Mouse (Mus musculus) C2C12 (cell line): ENCODE measurements around the gene Nudt17.

Source experiments
- CEBPB ChIP-seq: IDR thresholded peaks from one replicate; pipeline ENCODE4 v1.6.1; 2011; ENCODE audit warnings: low read depth, mild to moderate bottlenecking, control low read depth, moderate library complexity
- CTCF ChIP-seq: IDR thresholded peaks from one replicate; pipeline ENCODE4 v1.5.1; 2011; ENCODE audit not compliant: control insufficient read depth, insufficient read depth, insufficient read length
- FOSL1 ChIP-seq: IDR thresholded peaks from one replicate; pipeline ENCODE4 v1.8.0; 2011; ENCODE audit warnings: mild to moderate bottlenecking, low read length; ENCODE audit not compliant: poor library complexity, insufficient read depth, severe bottlenecking
- MAX ChIP-seq: IDR thresholded peaks from one replicate; pipeline ENCODE4 v1.6.1; 2011; ENCODE audit warnings: mild to moderate bottlenecking, control low read depth
- MYOD1 ChIP-seq: IDR thresholded peaks from one replicate; pipeline ENCODE4 v1.6.1; 2011; ENCODE audit warnings: low read depth; ENCODE audit not compliant: control insufficient read depth, insufficient read length
- MYOG ChIP-seq: IDR thresholded peaks from one replicate; pipeline ENCODE4 v1.6.1; 2011; ENCODE audit not compliant: control insufficient read depth, insufficient read length; ENCODE audit errors: extremely low read depth
- USF1 ChIP-seq: IDR thresholded peaks from one replicate; pipeline ENCODE4 v1.6.1; 2011; ENCODE audit warnings: low read depth, mild to moderate bottlenecking, control low read depth, moderate library complexity

DNA sequence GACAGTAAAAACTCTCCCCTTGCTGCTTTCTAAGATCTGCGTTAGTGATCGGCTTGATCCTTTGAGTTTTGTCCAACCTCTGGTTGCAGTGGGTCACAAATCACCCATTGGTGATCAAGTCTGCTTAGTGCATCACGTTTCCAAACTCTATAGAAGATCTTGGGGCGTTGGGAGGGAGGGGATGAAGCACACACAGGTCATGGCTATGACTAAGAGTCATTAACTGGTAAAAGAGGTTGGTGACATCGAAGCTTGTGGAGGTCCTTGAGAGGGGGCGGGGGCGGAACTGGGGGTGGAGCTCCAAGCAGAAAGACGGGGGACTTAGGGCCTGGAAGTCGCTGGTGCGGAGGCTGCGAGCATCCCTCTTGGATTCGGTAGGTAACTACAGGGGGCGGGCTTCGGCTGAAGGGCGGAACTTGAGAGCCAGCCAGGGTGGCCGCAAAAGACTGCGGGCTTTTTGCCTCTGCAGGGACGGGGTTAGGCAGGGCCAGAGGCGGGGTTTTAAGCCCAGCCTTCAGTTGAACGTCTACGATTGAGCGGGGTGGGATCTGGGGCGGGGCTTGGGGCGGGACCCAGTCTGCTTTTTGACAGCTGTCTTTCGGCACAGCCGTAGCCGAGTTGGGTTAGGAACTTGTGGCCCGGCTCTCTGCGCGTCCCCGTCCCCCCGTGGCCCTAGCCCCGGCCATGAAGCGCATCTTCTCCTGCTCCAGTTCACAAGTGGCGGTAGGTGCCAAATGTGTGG is 38.5 kb downstream of the Nudt17 start, which contains the start of gene Ankrd35:
- TF ChIP-seq CTCF (no peak), MAX (no peak), MYOG (no peak), MYOD1 (no peak), FOSL1 (no peak), USF1 (no peak), CEBPB (no peak)
